Mouse (Mus musculus) embryonic facial prominence, embryonic 11.5 days (tissue): Measurements from ENCODE around the gene Dusp13. TPM values are rescaled to one million over a fixed set of nuclear protein-coding genes. Genes with fewer than 3 reads are reported as not detected.

Experiments
- ATAC-seq: fragments of 200-750 bp; cut with Nextera tagmentation; replicated peaks from 2 replicates; pipeline ENCODE4 v1.8.0; 2017; ENCODE audit warnings: low read depth; ENCODE audit not compliant: insufficient number of reproducible peaks, low FRiP score, low TSS enrichment
- DNase-seq: peaks from one replicate; pipeline ENCODE4 v3.0.0-alpha.2; 2015; ENCODE audit warnings: low spot score
- H3K27ac ChIP-seq: fragments of 300-500 bp; sonication (generic); replicated peaks from 2 replicates; pipeline ENCODE4 v1.5.1; 2014; ENCODE audit warnings: mild to moderate bottlenecking, low read depth, low read length, control low read depth
- H3K27me3 ChIP-seq: fragments of 300-500 bp; sonication (generic); 2 replicates; pipeline ENCODE4 v1.6.1; 2014; ENCODE audit warnings: mild to moderate bottlenecking, low read length, moderate library complexity, mixed read lengths; ENCODE audit not compliant: control insufficient read depth, insufficient read depth
- H3K36me3 ChIP-seq: fragments of 300-500 bp; sonication (generic); replicated peaks from 2 replicates; pipeline ENCODE4 v1.6.1; 2014; ENCODE audit warnings: low read depth, mild to moderate bottlenecking, low read length, moderate library complexity, mixed read lengths; ENCODE audit not compliant: control insufficient read depth, insufficient read depth
- H3K4me1 ChIP-seq: fragments of 300-500 bp; sonication (generic); 2 replicates; pipeline ENCODE4 v1.6.1; 2014; ENCODE audit warnings: low read length, mixed read lengths; ENCODE audit not compliant: control insufficient read depth, insufficient read depth
- H3K4me2 ChIP-seq: fragments of 300-500 bp; sonication (generic); 2 replicates; pipeline ENCODE4 v1.6.1; 2014; ENCODE audit warnings: low read depth, mild to moderate bottlenecking, control low read depth, low read length, moderate library complexity
- H3K4me3 ChIP-seq: fragments of 300-500 bp; sonication (generic); 2 replicates; pipeline ENCODE4 v1.5.1; 2014; ENCODE audit warnings: low read depth, low read length, control low read depth
- H3K9ac ChIP-seq: fragments of 300-500 bp; sonication (generic); replicated peaks from 2 replicates; pipeline ENCODE4 v1.6.1; 2014; ENCODE audit warnings: mild to moderate bottlenecking, control low read depth, low read length
- H3K9me3 ChIP-seq: fragments of 300-500 bp; sonication (generic); replicated peaks from 2 replicates; pipeline ENCODE4 v1.6.1; 2016; ENCODE audit warnings: mild to moderate bottlenecking, low read length, inconsistent platforms, mixed read lengths; ENCODE audit not compliant: control insufficient read depth
- WGBS: fragments of 180-500 bp; shearing (Covaris S2); extraction: QIAGEN DNeasy Blood & Tissue Kit; methylation state at CpG from one replicate; pipeline ENCODE4 v1.1.7; 2014; 5-methylcytosine and 5-hydroxymethylcytosine counted together
- polyA plus RNA-seq: library from polyadenylated mRNA; unstranded; fragments of >200 nt; fragmentation: Nextera tagmentation; extraction: Ambion mirVana; gene quantifications from 2 replicates; pipeline ENCODE4 v1.2.1, GENCODE M21; 2014

The Dusp13 gene
- polyA plus RNA-seq, 1 experiment from 2014 or later: not detected

- H3K27ac ChIP-seq: no peak overlapping the region
- peak overlapping the region; percentile 17; the same call in 1 of the 2 replicates for H3K4me3 ChIP-seq
- 9% methylated on average over 49 of the region's 49 CpGs for WGBS
- H3K9me3 ChIP-seq: no peaks in the 10 kb centered on the region
- peak overlapping the region; percentile 55 for H3K4me2 ChIP-seq
- ATAC-seq: no peak
- H3K4me1 ChIP-seq: peaks cover 4% of the 10 kb centered on the region; the same call in 1 of the 2 replicates
- H3K36me3 ChIP-seq: no peaks in the 10 kb centered on the region
- DNase-seq: peak; percentile 63
- no peaks in the 10 kb centered on the region for H3K27me3 ChIP-seq
- peak overlapping the region; percentile 39; the same call in 1 of the 2 replicates for H3K9ac ChIP-seq
Measured at GRCm38 (mm10) chr14:21686376-21687279, 64.4 kb downstream of the Dusp13 start.

GRCm38 (mm10) chr14:21685411-21686146, 65.4 kb downstream of the Dusp13 start:
- no peak overlapping the region for H3K4me3 ChIP-seq
- WGBS: 72% methylated on average over 10 of the region's 10 CpGs
- no peaks in the 10 kb centered on the region for H3K36me3 ChIP-seq
- no peak for DNase-seq
- H3K4me1 ChIP-seq: peaks cover 4% of the 10 kb centered on the region; the same call in 1 of the 2 replicates
- H3K9me3 ChIP-seq: no peaks in the 10 kb centered on the region
- H3K27me3 ChIP-seq: no peaks in the 10 kb centered on the region
- no peak overlapping the region for H3K4me2 ChIP-seq
- no peak for ATAC-seq
- no peak overlapping the region for H3K27ac ChIP-seq
- no peak overlapping the region for H3K9ac ChIP-seq

DNA sequence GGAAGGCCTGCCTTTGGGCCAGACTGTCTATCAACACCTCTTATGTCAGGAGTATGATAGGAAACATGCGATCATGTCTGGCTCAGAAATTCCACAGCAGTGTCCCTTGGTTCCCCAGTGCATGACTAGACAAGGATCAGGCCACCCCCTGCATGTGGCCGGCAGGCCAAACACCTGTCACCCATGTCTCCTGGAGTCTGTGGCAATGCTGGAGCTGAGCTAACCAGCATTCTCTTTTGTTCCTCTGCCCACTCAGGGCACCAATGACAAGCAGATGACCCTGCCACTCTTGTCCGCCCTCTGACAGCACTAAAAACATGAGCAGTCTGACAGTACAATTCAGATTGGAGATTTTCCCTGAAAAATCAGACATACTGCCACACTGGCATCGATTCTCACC, 67.1 kb downstream of the Dusp13 start:
- Histone ChIP-seq H3K36me3 (no peaks in the 10 kb centered on the region), H3K27me3 (no peaks in the 10 kb centered on the region), H3K9ac (no peak overlapping the region), H3K27ac (no peak overlapping the region), H3K9me3 (no peaks in the 10 kb centered on the region), H3K4me1 (peaks cover 4% of the 10 kb centered on the region; the same call in 1 of the 2 replicates), H3K4me3 (no peak overlapping the region), H3K4me2 (no peak overlapping the region)
- ATAC-seq (no peak), DNase-seq (no peak)
- 76% methylated on average over 4 of the region's 4 CpGs for WGBS

Other genes with a start within 250 kb of the Dusp13 start
- gene Dupd1, start 36.6 kb downstream of the Dusp13 start, polyA plus RNA-seq: 0.18 and 0.31 TPM in 2 replicates
- 11.9 and 13.8 TPM in 2 replicates for gene Samd8, start 650 bp downstream of the Dusp13 start, polyA plus RNA-seq
- 310 and 314 TPM in 2 replicates for gene Vdac2, start 74.1 kb upstream of the Dusp13 start, polyA plus RNA-seq
- 15.5 and 17.6 TPM in 2 replicates for gene Comtd1, start 97.8 kb upstream of the Dusp13 start, polyA plus RNA-seq
- 9.5 and 10.2 TPM in 2 replicates for gene Zfp503, start 238.4 kb upstream of the Dusp13 start, polyA plus RNA-seq